Mouse (Mus musculus): ENCODE results near the gene Tmem270. TPM values are rescaled to one million over a fixed set of nuclear protein-coding genes. Genes with fewer than 3 reads are reported as not detected.
"Not testable (repeated sequence)": the region's sequence is repeated elsewhere in the genome, so short reads cannot be mapped to it uniquely, and the experiment has no call there.

Tmem270 gene
- total RNA-seq (2021): not detected

GRCm38 (mm10) chr5:134906633-134907032 is at the start of gene Tmem270:
Tmem270 (minus strand) TSS chr5:134906733.
- no peak for DNase-seq
- intact Hi-C loops (cut with DNase I): loop anchor here (1.0 to 2.0 kb wide), 2 partner anchors 26 to 60 kb away; partner anchors contain the start of gene Mettl27

- intact Hi-C loops (cut with DNase I): no loop called here
- DNase-seq: no peak
These were observed 49.0 kb upstream of the Tmem270 start for GRCm38 (mm10) chr5:134955491-134955890.

GRCm38 (mm10) chr5:134951053-134951884 is 44.7 kb upstream of the Tmem270 start:
- intact Hi-C loops (cut with DNase I): no loop called here
- DNase-seq: peak; percentile 46 to 57

GRCm38 (mm10) chr5:134948085-134948439 is 41.5 kb upstream of the Tmem270 start:
- DNase-seq: no peak
- intact Hi-C loops (cut with DNase I): no loop called here

- no peak for DNase-seq
- intact Hi-C loops (cut with DNase I): no loop called here
These were observed 41.0 kb upstream of the Tmem270 start for GRCm38 (mm10) chr5:134947420-134948084.

- no peak for DNase-seq
- intact Hi-C loops (cut with DNase I): no loop called here
These were observed 40.3 kb upstream of the Tmem270 start, which contains the start of gene Cldn4 for GRCm38 (mm10) chr5:134946857-134947255. Cldn4 (minus strand) TSS chr5:134946934.

GRCm38 (mm10) chr5:134946063-134946856 is 39.7 kb upstream of the Tmem270 start:
- DNase-seq: no peak
- intact Hi-C loops (cut with DNase I): no loop called here

- intact Hi-C loops (cut with DNase I): no loop called here
These were observed 38.9 kb upstream of the Tmem270 start for GRCm38 (mm10) chr5:134945266-134945959.

GRCm38 (mm10) chr5:134944179-134944578 is 37.6 kb upstream of the Tmem270 start:
- no peak for DNase-seq
- intact Hi-C loops (cut with DNase I): no loop called here

More at GRCm38 (mm10) chr5:134945266-134945959, 38.9 kb upstream of the Tmem270 start:
- DNase-seq: no peak

- peak; percentile 32 to 45 for DNase-seq
- intact Hi-C loops (cut with DNase I): no loop called here
These were observed 36.2 kb upstream of the Tmem270 start for GRCm38 (mm10) chr5:134942740-134943139.

- no peak for DNase-seq
- intact Hi-C loops (cut with DNase I): no loop called here
These were observed 35.1 kb upstream of the Tmem270 start for GRCm38 (mm10) chr5:134941472-134942209.

GRCm38 (mm10) chr5:134939554-134939953 is 33.0 kb upstream of the Tmem270 start:
- intact Hi-C loops (cut with DNase I); DNase-seq: not testable (repeated sequence)

GRCm38 (mm10) chr5:134939069-134939468 is 32.5 kb upstream of the Tmem270 start:
- no peak for DNase-seq
- intact Hi-C loops (cut with DNase I): no loop called here

GRCm38 (mm10) chr5:134936626-134937185 is 30.2 kb upstream of the Tmem270 start:
- DNase-seq: no peak
- intact Hi-C loops (cut with DNase I): no loop called here

- intact Hi-C loops (cut with DNase I): no loop called here
These were observed 29.5 kb upstream of the Tmem270 start for GRCm38 (mm10) chr5:134936051-134936450.

GRCm38 (mm10) chr5:134934666-134935065 is 28.1 kb upstream of the Tmem270 start:
- no peak for DNase-seq
- intact Hi-C loops (cut with DNase I): no loop called here

More at GRCm38 (mm10) chr5:134936051-134936450, 29.5 kb upstream of the Tmem270 start:
- DNase-seq: no peak

GRCm38 (mm10) chr5:134933686-134934085 is 27.2 kb upstream of the Tmem270 start:
- not testable (repeated sequence) for DNase-seq
- intact Hi-C loops (cut with DNase I): loop anchor here (1.0 to 2.0 kb wide), 2 partner anchors 27 to 32 kb away; partner anchors contain the start of gene Tmem270

GRCm38 (mm10) chr5:134933281-134933680 is 26.7 kb upstream of the Tmem270 start:
- no peak for DNase-seq
- intact Hi-C loops (cut with DNase I): loop anchor here (1.0 to 2.0 kb wide), 2 partner anchors 26 to 32 kb away; partner anchors contain the start of gene Tmem270

- intact Hi-C loops (cut with DNase I): loop anchor here (1.0 to 2.0 kb wide), 2 partner anchors 26 to 32 kb away; partner anchors contain the start of gene Tmem270
- peak; percentile 63 to 78 for DNase-seq
These were observed 26.4 kb upstream of the Tmem270 start for GRCm38 (mm10) chr5:134932903-134933276.
